Mouse (Mus musculus): ENCODE measurements around the gene Slc25a24.

The Slc25a24 gene

GRCm38 (mm10) chr3:109169121-109169520 lies 46.2 kb downstream of the Slc25a24 start:
- DNase-seq (ENCODE audit: low read depth, low spot score) = no peak

DNA sequence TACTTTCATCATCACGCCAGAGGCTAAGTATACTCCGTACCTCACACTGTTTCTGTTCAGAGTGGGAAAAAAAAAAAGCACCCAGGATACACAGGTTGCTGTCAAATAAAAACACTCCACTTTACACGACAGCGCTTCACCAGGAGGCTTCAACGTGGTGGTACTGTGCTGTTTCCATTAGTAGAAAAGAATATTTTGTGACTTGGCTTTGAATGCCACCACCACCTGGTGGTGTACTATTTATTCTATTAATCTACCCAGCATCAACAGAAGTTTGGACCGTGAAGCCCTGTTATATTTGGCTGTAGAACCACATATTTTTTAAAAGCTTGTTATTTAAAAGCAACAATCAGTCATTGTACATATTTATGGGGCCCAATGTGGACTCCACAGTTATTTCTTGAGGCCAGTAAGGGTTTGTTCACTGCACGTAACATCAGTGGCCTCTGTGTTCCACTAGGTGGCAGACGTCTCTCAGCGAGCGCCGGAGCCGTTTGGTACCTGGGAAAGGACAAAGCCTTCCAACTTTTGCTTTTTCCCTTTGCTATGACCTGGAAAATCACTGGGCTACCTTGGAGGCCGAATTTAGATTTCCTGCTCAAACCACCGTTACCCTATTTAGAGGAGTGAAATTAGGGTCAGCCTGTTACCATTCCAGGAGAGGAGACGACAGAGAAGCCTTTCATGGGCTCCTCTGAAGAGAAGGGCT lies 48.3 kb downstream of the Slc25a24 start:
- peak; percentile 48 for DNase-seq (ENCODE audit: low read depth, low spot score)

- DNase-seq (ENCODE audit: low read depth, low spot score) = no peak
Measured at GRCm38 (mm10) chr3:109174394-109174793, 51.4 kb downstream of the Slc25a24 start.

DNA sequence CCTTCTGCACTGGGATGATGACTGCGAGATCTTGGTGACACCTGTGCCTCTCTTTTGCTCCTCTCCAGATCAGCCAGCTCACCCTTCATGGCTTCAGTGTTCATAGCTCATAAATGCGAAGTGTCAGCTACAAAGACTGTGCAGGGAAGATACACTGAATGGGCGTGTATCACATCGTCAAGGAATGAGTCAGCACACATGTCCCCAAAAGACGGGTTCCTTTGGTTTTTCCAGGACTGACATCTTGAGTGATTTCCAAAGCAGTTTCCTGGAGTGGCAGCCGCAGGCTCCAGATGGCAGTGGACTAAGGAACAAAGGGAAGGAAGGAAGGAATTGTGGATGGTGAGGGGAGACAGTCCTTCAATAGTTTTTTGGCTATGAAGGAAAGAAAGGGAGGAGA lies 55.8 kb downstream of the Slc25a24 start:
- no peak for DNase-seq (ENCODE audit: low read depth, low spot score)

- DNase-seq (ENCODE audit: low read depth, low spot score) = no peak
Measured at GRCm38 (mm10) chr3:109179528-109180076, 56.7 kb downstream of the Slc25a24 start.

DNA sequence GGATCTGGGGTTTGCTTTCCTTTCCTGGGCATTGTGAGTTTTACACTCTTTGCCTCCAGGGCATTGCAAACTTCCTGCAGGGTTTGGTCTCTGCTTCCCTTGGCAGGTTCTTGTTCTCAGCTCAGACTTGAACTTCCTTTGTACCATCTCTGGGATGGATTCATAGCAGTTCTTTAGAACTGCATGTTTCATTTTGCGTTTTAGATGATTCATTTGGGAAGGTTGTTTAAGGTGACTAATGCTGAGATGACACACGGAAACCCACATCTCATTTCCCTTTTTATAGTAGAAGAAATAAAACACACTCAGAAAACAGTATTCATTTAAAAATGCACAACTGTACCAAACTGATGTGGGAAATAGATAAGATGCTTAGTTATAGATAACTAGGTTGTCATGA lies 73.2 kb downstream of the Slc25a24 start:
- DNase-seq (ENCODE audit: low read depth, low spot score) = no peak

GRCm38 (mm10) chr3:109199280-109199679 lies 76.3 kb downstream of the Slc25a24 start:
- DNase-seq (ENCODE audit: low read depth, low spot score) = no peak

- no peak for DNase-seq (ENCODE audit: low read depth, low spot score)
Measured at GRCm38 (mm10) chr3:109212322-109212721, 89.4 kb downstream of the Slc25a24 start.

DNA sequence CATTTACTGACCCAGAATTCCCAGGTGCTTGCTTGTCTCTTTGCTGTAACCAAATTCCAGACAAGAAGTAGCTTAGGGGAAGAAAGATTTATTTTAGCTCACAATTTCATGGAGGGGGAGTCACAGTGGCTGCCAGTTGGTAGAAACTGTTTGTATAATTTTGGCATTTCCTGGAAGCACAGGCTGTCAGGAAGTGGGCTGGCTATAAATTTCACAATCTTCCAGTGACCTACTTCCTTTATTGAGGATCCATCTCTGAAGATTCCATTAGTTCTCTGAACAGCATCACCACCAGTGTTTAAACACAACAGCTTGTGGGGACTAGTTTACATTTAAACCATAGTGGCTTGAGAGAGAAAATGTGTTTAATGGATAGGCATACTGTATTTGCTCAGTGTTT lies 93.4 kb downstream of the Slc25a24 start:
- DNase-seq (ENCODE audit: low read depth, low spot score) = no peak
